Mouse (Mus musculus): ENCODE results near the gene Utrn.

- TF ChIP-seq EP300 (IDR thresholded peaks at IDR 0.05; ENCODE audit: low read depth), result no peak
- TF ChIP-seq CTCF (IDR thresholded peaks at IDR 0.05; ENCODE audit: low read depth), result no peak
Observed at GRCm38 (mm10) chr10:12704290-12704689, 164.9 kb downstream of the Utrn start.
